Mouse (Mus musculus) hindbrain, embryonic 14.5 days (tissue): ENCODE measurements at regions not wholly inside any gene's neighbourhood (a gene's known extent, or its start where the extent isn't known, plus 50 kb on each side); places are given as distances from the start of the nearest gene placed in this dataset.

Source experiments
- ATAC-seq: fragments of 200-750 bp; cut with Nextera tagmentation; 2 replicates; pipeline ENCODE4 v1.8.0; 2017; ENCODE audit warnings: moderate number of reproducible peaks, mild to moderate bottlenecking, moderate TSS enrichment, moderate library complexity; ENCODE audit not compliant: low FRiP score
- DNase-seq: peaks from one replicate; pipeline ENCODE4 v3.0.0-alpha.2; 2015; ENCODE audit warnings: low spot score
- H3K27ac ChIP-seq: fragments of 300-500 bp; sonication (generic); 2 replicates; pipeline ENCODE4 v1.5.1; 2014; ENCODE audit warnings: mild to moderate bottlenecking, moderate library complexity
- H3K27me3 ChIP-seq: fragments of 300-500 bp; sonication (generic); 2 replicates; pipeline ENCODE4 v1.6.1; 2014; ENCODE audit warnings: mild to moderate bottlenecking, low read length, mixed read lengths; ENCODE audit not compliant: control insufficient read depth, insufficient read depth
- H3K36me3 ChIP-seq: fragments of 300-500 bp; sonication (generic); replicated peaks from 2 replicates; pipeline ENCODE4 v1.6.1; 2014; ENCODE audit not compliant: control insufficient read depth, insufficient read depth
- H3K4me1 ChIP-seq: fragments of 300-500 bp; sonication (generic); replicated peaks from 2 replicates; pipeline ENCODE4 v1.6.1; 2014; ENCODE audit warnings: antibody characterized with exemption, low read length, mixed read lengths; ENCODE audit not compliant: control insufficient read depth, insufficient read depth
- H3K4me2 ChIP-seq: fragments of 300-500 bp; sonication (generic); replicated peaks from 2 replicates; pipeline ENCODE4 v1.6.1; 2014; ENCODE audit warnings: mild to moderate bottlenecking, moderate library complexity
- H3K4me3 ChIP-seq: fragments of 300-500 bp; sonication (generic); replicated peaks from 2 replicates; pipeline ENCODE4 v1.5.1; 2014; ENCODE audit warnings: mild to moderate bottlenecking, low read length
- H3K9ac ChIP-seq: fragments of 300-500 bp; sonication (generic); 2 replicates; pipeline ENCODE4 v1.6.1; 2014
- H3K9me3 ChIP-seq: fragments of 300-500 bp; sonication (generic); 2 replicates; pipeline ENCODE4 v1.6.1; 2016; ENCODE audit warnings: low read length; ENCODE audit not compliant: control insufficient read depth
- whole genome bisulfite sequencing: fragments of 180-500 bp; shearing (Covaris S2); extraction: QIAGEN DNeasy Blood & Tissue Kit; methylation state at CpG from one replicate; pipeline ENCODE4 v1.1.7; 2014; 5-methylcytosine and 5-hydroxymethylcytosine counted together

DNA sequence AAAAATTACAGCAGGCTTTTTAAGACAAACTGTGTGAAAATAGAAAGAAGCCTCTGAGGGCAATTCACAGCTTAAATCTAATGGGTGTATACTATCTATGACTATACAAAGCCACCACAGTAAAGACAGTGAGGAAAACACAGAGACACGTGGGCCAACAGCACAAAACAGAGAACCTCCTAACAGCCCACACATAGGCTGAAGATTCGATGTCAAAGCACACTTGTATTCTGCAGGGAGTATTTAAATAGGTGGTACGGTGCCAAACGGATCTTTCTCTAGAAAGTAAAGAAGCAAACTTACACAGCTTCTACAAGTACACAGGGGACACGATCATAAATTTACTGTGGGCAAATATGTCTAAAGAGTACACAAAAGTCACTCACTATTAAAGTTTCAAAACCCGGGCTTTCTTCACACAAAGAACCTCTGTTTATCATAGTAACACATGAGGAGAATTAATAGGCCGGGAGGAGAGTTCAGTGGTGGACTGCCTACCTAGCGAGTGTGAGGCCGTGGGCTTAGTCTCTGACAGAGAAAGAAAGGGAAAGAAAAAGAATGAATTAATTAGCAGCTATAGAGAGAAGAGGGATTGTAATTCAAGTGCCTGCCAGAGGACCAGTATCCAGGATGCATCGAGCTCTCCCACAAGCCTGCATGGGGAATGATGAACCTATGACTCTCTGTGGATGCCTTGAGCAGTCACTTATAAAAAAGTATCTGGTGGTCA is 317.7 kb upstream of the Nfe2l3 start:
- DNase-seq (no peak), ATAC-seq (peak; percentile 76; the same call in 1 of the 2 replicates)
- 0 out of 2 replicates have a peak, but pooled peaks cover 7% of the 10 kb centered on the region for H3K9me3 ChIP-seq
- 40% methylated on average over 10 of the region's 10 CpGs for WGBS
- no peak overlapping the region for H3K9ac ChIP-seq
- no peak overlapping the region for H3K27ac ChIP-seq
- no peaks in the 10 kb centered on the region for H3K27me3 ChIP-seq
- H3K36me3 ChIP-seq: no peaks in the 10 kb centered on the region
- no peak overlapping the region for H3K4me2 ChIP-seq
- no peaks in the 10 kb centered on the region for H3K4me1 ChIP-seq
- no peak overlapping the region for H3K4me3 ChIP-seq

DNA sequence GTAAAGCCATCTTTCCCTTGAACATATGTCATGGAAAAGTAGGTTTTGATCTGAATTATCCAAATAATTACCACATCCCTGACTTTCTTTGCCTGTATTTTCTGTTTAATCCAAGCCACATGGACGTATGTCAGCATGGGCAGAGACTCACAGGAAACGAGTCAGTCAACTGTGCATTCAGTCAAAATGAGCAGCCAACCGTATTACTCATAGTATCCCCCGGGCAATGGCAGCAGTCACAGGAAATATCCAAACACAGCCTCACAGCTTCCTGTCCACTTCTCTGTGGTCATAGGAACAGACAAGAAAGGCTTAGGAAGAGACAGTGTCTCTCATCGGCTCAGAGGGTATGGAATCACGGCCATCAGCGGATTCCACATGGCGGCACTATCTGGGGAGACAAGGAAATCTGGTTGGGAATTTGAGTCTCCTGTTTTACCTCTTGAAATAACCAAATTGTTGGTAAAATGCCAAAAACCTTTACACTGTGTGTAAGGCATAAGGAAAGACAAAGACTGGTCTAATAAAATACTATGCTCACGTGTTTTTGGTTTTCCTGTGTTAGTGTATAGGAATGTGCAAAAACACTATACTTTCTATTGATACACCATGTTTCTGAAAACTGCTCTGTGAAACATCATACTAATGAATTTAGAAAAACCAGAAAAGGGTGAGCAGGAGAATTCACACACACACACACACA is 313.5 kb upstream of the Nfe2l3 start:
- no peak overlapping the region for H3K4me3 ChIP-seq
- ATAC-seq (no peak), DNase-seq (no peak)
- H3K4me2 ChIP-seq: no peak overlapping the region
- WGBS: 67% methylated on average over 9 of the region's 9 CpGs
- no peaks in the 10 kb centered on the region for H3K27me3 ChIP-seq
- H3K9me3 ChIP-seq: no peaks in the 10 kb centered on the region
- H3K36me3 ChIP-seq: no peaks in the 10 kb centered on the region
- no peak overlapping the region for H3K27ac ChIP-seq
- no peaks in the 10 kb centered on the region for H3K4me1 ChIP-seq
- no peak overlapping the region for H3K9ac ChIP-seq

DNA sequence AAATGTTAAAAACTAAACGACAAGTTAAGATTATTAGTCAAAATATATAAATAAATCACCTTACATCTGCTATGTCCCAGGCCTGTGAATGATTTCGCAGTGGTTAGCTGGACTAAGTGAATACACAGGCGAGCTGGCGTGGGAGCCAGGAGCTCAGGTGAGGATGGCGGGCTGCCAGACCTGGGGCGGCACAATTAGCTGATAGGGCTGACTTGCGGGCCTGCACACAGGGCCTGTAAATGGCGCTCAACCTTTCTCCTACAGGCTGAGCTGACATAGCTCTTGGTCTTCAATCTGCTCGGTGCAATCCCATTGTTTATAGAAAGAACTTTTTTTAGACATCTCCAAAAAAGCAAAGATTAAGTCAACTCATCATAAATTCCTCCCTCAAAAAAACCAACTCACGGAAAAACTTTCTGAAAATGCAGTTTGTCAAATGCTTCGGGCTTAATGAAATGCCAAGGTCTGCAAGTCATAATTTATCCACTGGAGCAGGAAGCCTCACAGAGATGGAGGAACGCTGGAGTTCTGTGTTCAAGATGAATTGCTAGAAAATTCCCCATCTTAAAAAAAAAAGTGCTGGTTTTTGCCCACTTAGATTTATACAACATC is 312.7 kb upstream of the Nfe2l3 start:
- Histone ChIP-seq H3K36me3 (no peaks in the 10 kb centered on the region), H3K4me1 (no peaks in the 10 kb centered on the region), H3K9ac (no peak overlapping the region), H3K4me3 (no peak overlapping the region), H3K9me3 (no peaks in the 10 kb centered on the region), H3K27me3 (no peaks in the 10 kb centered on the region), H3K4me2 (no peak overlapping the region), H3K27ac (no peak overlapping the region)
- DNase-seq: no peak
- 86% methylated on average over 12 of the region's 12 CpGs for WGBS
- no peak for ATAC-seq

DNA sequence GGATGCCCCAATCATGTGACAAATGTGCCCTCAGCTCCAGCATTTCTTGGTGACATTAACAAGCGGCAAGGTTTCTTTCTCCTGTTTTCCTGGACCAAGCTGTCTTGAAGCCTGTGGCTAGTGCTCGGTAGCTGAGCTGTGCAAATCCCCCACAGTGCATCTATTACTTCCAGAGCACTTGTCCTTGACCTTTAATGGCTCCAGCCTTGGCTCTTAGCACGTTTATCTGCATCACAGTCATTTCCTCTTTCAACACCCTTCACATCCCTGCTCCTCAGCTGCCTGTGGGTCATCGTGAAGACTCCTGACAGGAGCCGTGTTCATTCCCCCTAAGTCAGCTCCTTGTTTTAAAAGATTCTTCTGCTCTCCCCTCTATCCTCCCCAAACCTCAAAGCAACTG is 309.5 kb upstream of the Nfe2l3 start:
- H3K27ac ChIP-seq: no peak overlapping the region
- no peaks in the 10 kb centered on the region for H3K36me3 ChIP-seq
- H3K4me1 ChIP-seq: no peaks in the 10 kb centered on the region
- no peak overlapping the region for H3K4me2 ChIP-seq
- no peak for DNase-seq
- no peak overlapping the region for H3K9ac ChIP-seq
- no peaks in the 10 kb centered on the region for H3K9me3 ChIP-seq
- H3K4me3 ChIP-seq: no peak overlapping the region
- no peak for ATAC-seq
- 57% methylated on average over 5 of the region's 5 CpGs for WGBS
- no peaks in the 10 kb centered on the region for H3K27me3 ChIP-seq

DNA sequence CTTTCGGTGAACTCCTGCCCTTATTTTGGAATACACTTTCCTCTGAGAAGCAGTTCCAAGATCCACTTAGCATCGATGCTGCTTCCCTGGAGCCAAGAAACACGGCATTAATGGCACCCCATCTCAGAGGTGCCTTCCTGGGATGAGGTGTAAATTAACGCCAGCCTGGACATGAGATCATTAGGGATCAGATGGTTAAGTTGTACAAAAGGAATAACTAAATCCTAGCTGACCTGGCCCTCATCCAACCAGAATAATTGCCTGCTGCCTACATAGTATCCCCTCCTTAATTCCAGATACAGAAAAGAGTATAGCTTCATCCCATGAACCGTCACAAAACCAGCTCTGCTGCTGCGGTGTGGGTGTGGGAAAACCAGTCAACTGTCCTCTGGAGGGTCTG is 304.6 kb upstream of the Nfe2l3 start:
- no peak overlapping the region for H3K27ac ChIP-seq
- no peaks in the 10 kb centered on the region for H3K4me1 ChIP-seq
- H3K9me3 ChIP-seq: no peaks in the 10 kb centered on the region
- WGBS: 78% methylated on average over 6 of the region's 6 CpGs
- no peak for ATAC-seq
- no peak overlapping the region for H3K4me2 ChIP-seq
- H3K9ac ChIP-seq: no peak overlapping the region
- DNase-seq: no peak
- H3K4me3 ChIP-seq: no peak overlapping the region
- no peaks in the 10 kb centered on the region for H3K27me3 ChIP-seq
- H3K36me3 ChIP-seq: no peaks in the 10 kb centered on the region

DNA sequence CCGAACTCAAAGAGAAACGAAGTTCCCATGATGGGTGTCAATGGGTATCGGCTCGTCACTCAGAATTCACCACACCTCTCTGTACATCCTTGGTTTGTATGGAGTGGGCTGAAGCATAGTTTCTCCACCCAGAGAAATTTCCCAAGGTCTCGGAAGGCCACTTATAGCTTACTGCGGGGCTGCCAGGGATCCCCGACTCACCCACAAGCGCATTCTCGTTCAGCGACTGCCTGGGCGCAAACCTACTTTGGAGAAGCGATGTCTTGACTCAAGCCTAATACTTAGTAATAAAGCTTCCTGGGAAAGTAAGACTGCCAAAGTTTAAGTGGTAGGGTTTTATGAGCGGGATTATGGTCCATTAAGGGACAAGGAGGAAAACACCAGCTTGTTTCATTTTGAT is 303.4 kb upstream of the Nfe2l3 start:
- WGBS: 96% methylated on average over 13 of the region's 13 CpGs
- Histone ChIP-seq H3K36me3 (no peaks in the 10 kb centered on the region), H3K4me2 (no peak overlapping the region), H3K4me3 (no peak overlapping the region), H3K4me1 (no peaks in the 10 kb centered on the region), H3K27ac (no peak overlapping the region), H3K9ac (no peak overlapping the region), H3K27me3 (no peaks in the 10 kb centered on the region), H3K9me3 (no peaks in the 10 kb centered on the region)
- ATAC-seq: no peak
- DNase-seq: no peak

DNA sequence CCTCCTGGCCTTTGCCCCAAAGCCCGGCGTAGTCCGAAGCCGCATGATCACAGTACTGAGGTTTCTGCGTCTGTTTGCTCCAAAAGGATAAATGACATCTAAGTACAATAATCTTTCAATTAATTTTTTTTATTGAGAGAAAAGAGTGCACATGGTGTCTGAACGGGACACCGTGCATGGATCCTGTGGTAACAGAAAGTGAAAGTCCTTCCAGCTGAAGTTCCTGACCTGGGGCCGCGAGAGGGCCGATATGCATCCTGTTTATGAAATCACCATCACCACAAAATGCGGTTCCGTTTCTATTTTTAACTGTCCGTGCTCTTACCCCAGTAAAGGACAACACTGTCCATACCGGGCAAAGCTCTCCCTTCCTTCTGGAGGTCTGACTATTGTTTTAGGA is 302.9 kb upstream of the Nfe2l3 start:
- Histone ChIP-seq H3K27ac (no peak overlapping the region), H3K4me2 (no peak overlapping the region), H3K9ac (no peak overlapping the region), H3K9me3 (no peaks in the 10 kb centered on the region), H3K4me3 (no peak overlapping the region), H3K36me3 (no peaks in the 10 kb centered on the region), H3K27me3 (no peaks in the 10 kb centered on the region), H3K4me1 (no peaks in the 10 kb centered on the region)
- no peak for DNase-seq
- WGBS: 91% methylated on average over 14 of the region's 14 CpGs
- no peak for ATAC-seq

DNA sequence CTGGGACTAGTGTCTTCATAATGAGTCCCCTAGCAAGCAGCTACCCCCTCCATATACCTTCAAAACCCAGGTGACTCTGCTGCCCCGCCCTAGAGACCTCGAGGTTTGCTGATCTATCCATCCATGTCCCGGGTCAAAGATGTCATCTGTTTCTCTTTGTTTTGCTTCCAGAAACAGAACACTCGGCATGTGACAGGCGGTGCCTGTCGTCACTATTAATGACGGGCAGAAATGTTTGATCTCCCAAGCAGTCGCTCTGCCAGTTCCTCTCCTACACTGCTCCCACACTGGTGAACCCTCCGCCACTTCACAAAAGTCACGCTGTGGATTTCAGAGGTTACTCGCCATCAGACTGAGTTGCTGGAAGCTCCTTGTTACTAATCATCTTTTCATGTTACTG is 287.7 kb upstream of the Nfe2l3 start:
- H3K4me3 ChIP-seq: no peak overlapping the region
- H3K4me1 ChIP-seq: no peaks in the 10 kb centered on the region
- 69% methylated on average over 11 of the region's 11 CpGs for WGBS
- H3K9me3 ChIP-seq: no peaks in the 10 kb centered on the region
- H3K36me3 ChIP-seq: no peaks in the 10 kb centered on the region
- H3K27me3 ChIP-seq: no peaks in the 10 kb centered on the region
- ATAC-seq: no peak
- no peak overlapping the region for H3K4me2 ChIP-seq
- DNase-seq: no peak
- no peak overlapping the region for H3K9ac ChIP-seq
- no peak overlapping the region for H3K27ac ChIP-seq

DNA sequence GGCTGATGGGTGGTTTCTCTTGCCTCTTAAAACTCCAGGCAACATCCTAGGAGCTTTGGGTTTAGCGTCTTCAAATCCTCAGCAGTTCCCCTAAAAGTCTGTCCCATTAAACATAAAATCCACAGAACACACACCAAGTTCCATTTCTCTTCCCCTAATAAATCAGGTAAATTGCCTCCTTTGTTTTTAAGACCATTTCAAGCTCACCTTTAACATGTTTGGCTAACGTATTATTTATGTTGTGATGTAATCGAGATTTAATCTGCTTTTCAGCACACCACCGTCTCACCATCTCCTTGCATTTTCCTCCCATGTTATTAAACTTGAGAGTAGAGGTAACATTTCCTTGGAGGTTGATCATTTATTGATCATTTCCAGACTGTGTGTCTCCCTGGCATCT is 286.6 kb upstream of the Nfe2l3 start:
- Histone ChIP-seq H3K9me3 (no peaks in the 10 kb centered on the region), H3K4me2 (no peak overlapping the region), H3K9ac (no peak overlapping the region), H3K27ac (no peak overlapping the region), H3K36me3 (no peaks in the 10 kb centered on the region), H3K4me1 (no peaks in the 10 kb centered on the region), H3K4me3 (no peak overlapping the region), H3K27me3 (no peaks in the 10 kb centered on the region)
- ATAC-seq (no peak), DNase-seq (no peak)
- 91% methylated on average over 4 of the region's 4 CpGs for WGBS
